Mouse (Mus musculus) limb, embryonic 10.5 days (tissue): Measurements from ENCODE around the gene Robo4. TPM values are rescaled to one million over a fixed set of nuclear protein-coding genes. Genes with fewer than 3 reads are reported as not detected.

Experiments
- DNase-seq: peaks from one replicate; pipeline ENCODE4 v3.0.0-alpha.2; 2017; ENCODE audit warnings: low spot score
- H3K27ac ChIP-seq: fragments of 300-500 bp; sonication (generic); 2 replicates; pipeline ENCODE4 v1.5.1; 2016; ENCODE audit warnings: mild to moderate bottlenecking
- H3K27me3 ChIP-seq: fragments of 300-500 bp; sonication (generic); 2 replicates; pipeline ENCODE4 v1.6.1; 2016; ENCODE audit warnings: low read depth, mild to moderate bottlenecking; ENCODE audit not compliant: poor library complexity, severe bottlenecking
- H3K36me3 ChIP-seq: fragments of 300-500 bp; sonication (generic); 2 replicates; pipeline ENCODE4 v1.6.1; 2016; ENCODE audit warnings: mild to moderate bottlenecking, moderate library complexity
- H3K4me1 ChIP-seq: fragments of 300-500 bp; sonication (generic); 2 replicates; pipeline ENCODE4 v1.6.1; 2016
- H3K4me3 ChIP-seq: fragments of 300-500 bp; sonication (generic); 2 replicates; pipeline ENCODE4 v1.5.1; 2016; ENCODE audit warnings: mild to moderate bottlenecking, moderate library complexity
- H3K9me3 ChIP-seq: fragments of 300-500 bp; sonication (generic); replicated peaks from 2 replicates; pipeline ENCODE4 v1.6.1; 2016; ENCODE audit warnings: mild to moderate bottlenecking
- WGBS: fragments of 180-500 bp; shearing (Covaris S2); methylation state at CpG from one replicate; pipeline ENCODE4 v1.1.7; 2016; 5-methylcytosine and 5-hydroxymethylcytosine counted together
- polyA plus RNA-seq: library from polyadenylated mRNA; unstranded; fragments of >200 nt; fragmentation: Nextera tagmentation; extraction: Ambion mirVana; gene quantifications from 2 replicates; pipeline ENCODE4 v1.2.1, GENCODE M21; 2016

Gene Robo4
- polyA plus RNA-seq, 1 experiment from 2014 or later, result 9.9 TPM

DNA sequence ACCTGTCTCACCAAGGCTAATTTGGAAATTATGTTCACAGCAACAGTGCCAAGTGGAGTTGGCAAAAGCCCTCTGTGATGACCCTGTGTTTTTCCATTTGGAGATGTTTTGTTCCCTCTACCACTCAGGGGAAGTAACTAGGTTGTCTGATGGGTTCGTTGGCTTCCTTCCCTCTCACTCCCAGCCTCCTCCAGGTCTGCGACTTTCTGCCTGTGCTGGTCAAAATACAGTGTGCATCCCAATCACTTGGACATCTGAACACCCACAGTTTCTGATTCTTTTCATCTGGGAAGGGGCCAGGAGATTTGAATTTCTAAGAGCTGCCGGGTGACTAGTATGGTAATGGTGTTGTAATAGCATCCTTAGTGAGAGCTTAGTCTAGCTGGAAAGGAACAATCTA is 59.9 kb downstream of the Robo4 start:
- Histone ChIP-seq H3K4me1 (peaks cover 24% of the 10 kb centered on the region), H3K27ac (no peak overlapping the region), H3K4me3 (no peak overlapping the region), H3K27me3 (peaks cover 80% of the 10 kb centered on the region), H3K9me3 (no peaks in the 10 kb centered on the region), H3K36me3 (no peaks in the 10 kb centered on the region)
- DNase-seq, result no peak
- WGBS, result 6% methylated on average over 3 of the region's 3 CpGs

DNA sequence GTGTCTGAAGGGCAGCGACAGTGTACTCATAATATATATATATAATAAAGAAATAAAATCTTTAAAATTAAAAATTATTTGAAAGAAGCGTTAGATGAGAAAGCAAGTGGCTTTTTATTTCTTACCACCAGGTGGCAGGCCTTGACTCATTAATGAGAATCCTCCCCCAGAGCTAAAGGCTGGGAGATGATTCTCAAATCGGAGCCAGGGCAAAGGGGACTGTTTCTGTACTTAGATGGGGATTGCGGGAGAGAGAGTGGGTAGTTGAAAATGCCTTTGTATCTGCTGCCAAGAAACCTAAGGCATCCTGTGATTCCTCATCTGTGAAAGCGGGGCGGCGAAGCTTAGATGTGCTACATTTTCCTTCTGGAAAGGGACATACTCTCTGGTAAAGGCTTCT is 61.1 kb downstream of the Robo4 start:
- H3K27me3 ChIP-seq, result peaks cover 69% of the 10 kb centered on the region
- peaks cover 12% of the 10 kb centered on the region for H3K4me1 ChIP-seq
- no peak for DNase-seq
- H3K9me3 ChIP-seq, result no peaks in the 10 kb centered on the region
- no peaks in the 10 kb centered on the region for H3K36me3 ChIP-seq
- no peak overlapping the region for H3K27ac ChIP-seq
- no peak overlapping the region for H3K4me3 ChIP-seq
- WGBS, result 14% methylated on average over 7 of the region's 7 CpGs

Other genes starting within 250 kb of the Robo4 start
- gene Tmem218, start 193.7 kb upstream of the Robo4 start, polyA plus RNA-seq, result 6.5 and 10.4 TPM in 2 replicates
- gene Slc37a2, start 146.2 kb upstream of the Robo4 start, polyA plus RNA-seq, result 2.0 and 2.5 TPM in 2 replicates
- gene Ccdc15, start 53.5 kb upstream of the Robo4 start, polyA plus RNA-seq, result 8.3 and 8.8 TPM in 2 replicates
- 0.04 TPM in 1 of 2 replicates, not detected in the other for gene Hepacam, start 34.5 kb upstream of the Robo4 start, polyA plus RNA-seq
- 0.10 TPM in 1 of 2 replicates, not detected in the other for gene Robo3, start 31.3 kb downstream of the Robo4 start, polyA plus RNA-seq
- gene Msantd2, start 87.4 kb downstream of the Robo4 start, polyA plus RNA-seq, result 33.1 and 38.0 TPM in 2 replicates
- gene Esam, start 126.2 kb downstream of the Robo4 start, polyA plus RNA-seq, result 33.7 and 34.3 TPM in 2 replicates
- 0.55 and 0.74 TPM in 2 replicates for gene Vsig2, start 137.4 kb downstream of the Robo4 start, polyA plus RNA-seq
- gene Nrgn, start 151.0 kb downstream of the Robo4 start, polyA plus RNA-seq, result 0.89 and 1.9 TPM in 2 replicates
- 3.1 and 3.4 TPM in 2 replicates for gene Siae, start 153.8 kb downstream of the Robo4 start, polyA plus RNA-seq
- gene Spa17, start 211.8 kb downstream of the Robo4 start, polyA plus RNA-seq, result 5.4 and 6.4 TPM in 2 replicates